ENCODE assay signal across 15 mouse cellular contexts in the genomic region with DNA sequence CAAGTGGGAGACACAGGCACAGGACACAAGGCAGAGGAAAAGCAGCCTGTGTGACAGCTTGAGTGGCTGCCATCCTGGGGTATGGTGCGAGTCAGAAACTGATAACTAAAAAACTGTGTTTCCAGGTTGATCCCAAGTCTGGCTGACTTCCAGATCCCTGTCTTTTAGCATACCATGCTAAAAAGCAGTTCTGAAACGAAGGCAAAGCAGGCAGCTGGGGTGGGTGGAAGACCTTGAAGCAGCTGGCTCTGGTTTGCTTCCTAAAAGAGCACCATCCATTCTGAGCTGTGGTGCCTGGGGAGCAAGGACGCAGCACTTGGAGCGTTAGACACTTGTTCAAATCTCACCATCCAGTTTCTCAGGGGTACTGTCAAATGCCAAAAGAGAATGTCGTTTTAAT.
A peak's percentile ranks its signal among the peaks of the same experiment; 100 is the strongest.
DNase-seq lines count a peak whose midpoint lies in the region; ATAC-seq and TF ChIP-seq lines count a peak whose summit lies in the region.
"Had no signal": no experiment of that assay in that cellular context is flagged by ENCODE, and none has a peak within 500 bp of the region (broad histone marks: within the 10 kb centered on the region; RNA-seq: fewer than 3 reads in every experiment).

No protein-coding gene starts in this region.

- H3K9ac ChIP-seq in lung, embryonic 14.5 days = no peak overlapping the region
- no peak overlapping the region for H3K9ac ChIP-seq in kidney, embryonic 15.5 days

- H3K36me3 ChIP-seq in lung, embryonic 14.5 days (ENCODE audit: insufficient read depth) = no peaks in the 10 kb centered on the region
- H3K36me3 ChIP-seq in kidney, embryonic 15.5 days = no peaks in the 10 kb centered on the region

- H3K4me2 ChIP-seq in lung, embryonic 14.5 days = no peak overlapping the region
- H3K4me2 ChIP-seq in kidney, embryonic 15.5 days = no peak overlapping the region

- no peak overlapping the region for H3K4me3 ChIP-seq in lung, embryonic 14.5 days (ENCODE audit: low read depth, low read length)
- H3K4me3 ChIP-seq in kidney, embryonic 15.5 days (replicated peaks) = no peak overlapping the region

- no peaks in the 10 kb centered on the region for H3K27me3 ChIP-seq in lung, embryonic 14.5 days (ENCODE audit: insufficient read depth, low read length)
- no peaks in the 10 kb centered on the region for H3K27me3 ChIP-seq in kidney, embryonic 15.5 days
- H3K27me3 ChIP-seq: CH12.LX, Patski had no signal

- TF ChIP-seq CTCF in lung, embryonic 14.5 days (IDR thresholded peaks at IDR 0.05; ENCODE audit: low read depth) = no peak

- no peaks in the 10 kb centered on the region for H3K9me3 ChIP-seq in lung, embryonic 14.5 days (ENCODE audit: low read depth, low read length)
- H3K9me3 ChIP-seq in kidney, embryonic 15.5 days (replicated peaks) = no peaks in the 10 kb centered on the region

- no peak overlapping the region for H3K27ac ChIP-seq in lung, embryonic 14.5 days (ENCODE audit: low read depth)
- H3K27ac ChIP-seq in kidney, embryonic 15.5 days = no peak overlapping the region
- H3K27ac ChIP-seq: stomach, postnatal 0 days had no signal

- DNase-seq in frontal cortex, postnatal 25 days (ENCODE audit: low spot score in 2 of 2) = no peak
- DNase-seq in lung, embryonic 14.5 days = peak; percentile 6
- no peak for DNase-seq in lung, postnatal 4 days
- peak; percentile 18 to 36 for DNase-seq in frontal cortex, adult 2 months (ENCODE audit: extremely low spot score in 1 of 2, low spot score in 1 of 2)
- peak; percentile 18 for DNase-seq in right cerebral cortex, postnatal 4 days
- DNase-seq: cerebellum, adult 11-12 months; embryo, embryonic 11 days; kidney, postnatal 14 days; spleen, adult 18-20 months had no signal

- H3K4me1 ChIP-seq in lung, embryonic 14.5 days (ENCODE audit: insufficient read depth) = no peaks in the 10 kb centered on the region
- H3K4me1 ChIP-seq in kidney, embryonic 15.5 days = no peaks in the 10 kb centered on the region

- 40% methylated on average over 5 of the region's 5 CpGs for WGBS in lung, embryonic 14.5 days
- 64% methylated on average over 5 of the region's 5 CpGs for WGBS in kidney, embryonic 15.5 days

- ATAC-seq in frontal cortex, adult (ENCODE audit: low TSS enrichment) = peak; percentile 84; the same call in 1 of the 2 replicates
- ATAC-seq in lung, embryonic 14.5 days (ENCODE audit: insufficient read depth) = no peak
- no peak for ATAC-seq in kidney, embryonic 15.5 days (replicated peaks; ENCODE audit: low FRiP score)
- ATAC-seq: intestine, embryonic 16.5 days; Patski had no signal

Comparison
In these comparisons a context has a peak if more than half of its experiments do, and no peak if none do; other contexts are left out.
1. DNase-seq: peak in lung, embryonic 14.5 days (single experiment), frontal cortex, adult 2 months (2 of 2) and right cerebral cortex, postnatal 4 days (single experiment); none in frontal cortex, postnatal 25 days (0 of 2) and lung, postnatal 4 days (0 of 2).